Mouse (Mus musculus): ENCODE measurements around the gene Hsdl2.
A peak's percentile ranks its signal among the peaks of the same experiment; 100 is the strongest.

DNA sequence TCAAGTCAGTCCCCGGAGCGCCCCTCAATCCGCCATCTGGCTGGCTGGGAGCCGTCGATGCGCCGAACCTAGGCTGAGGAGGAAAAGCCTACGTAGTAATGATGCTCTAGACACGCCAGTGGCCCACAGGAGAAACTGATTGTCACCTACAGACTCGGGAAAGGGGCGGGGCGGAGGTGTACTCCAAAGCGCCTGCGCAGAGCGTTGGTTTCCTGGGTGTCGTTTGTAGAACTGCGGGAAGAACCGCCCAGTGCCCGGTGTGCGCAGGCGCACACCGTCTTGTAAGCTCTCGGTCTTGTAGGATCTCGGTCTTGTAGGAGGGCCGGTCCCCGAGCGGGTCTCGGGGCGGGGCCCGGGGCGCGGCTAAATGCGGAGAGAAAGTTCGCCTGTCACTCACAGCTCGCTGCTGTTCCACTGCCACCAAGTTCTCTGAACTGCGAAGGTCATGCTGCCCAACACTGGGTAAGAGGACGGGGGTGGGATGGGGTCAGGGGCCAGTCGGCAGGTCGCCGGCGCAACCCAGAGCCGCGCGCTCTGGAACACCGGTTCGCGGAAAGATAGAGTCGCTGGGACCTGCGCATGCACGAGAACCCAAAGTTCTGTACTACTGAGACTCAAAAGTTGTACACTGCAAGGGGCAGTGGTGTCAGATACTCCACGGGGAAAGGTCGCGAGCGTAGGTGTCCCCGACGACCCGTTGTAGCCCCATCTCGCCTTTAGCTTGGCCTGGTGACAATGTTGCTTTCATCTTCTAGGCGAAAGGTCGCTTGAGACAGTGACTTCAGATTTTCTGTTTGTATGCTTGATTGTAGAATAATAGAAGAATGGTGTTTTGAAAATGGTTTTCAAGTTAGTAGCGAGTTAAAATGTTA is at the start of gene Hsdl2:
- TF ChIP-seq CTCF (IDR thresholded peaks at IDR 0.05; ENCODE audit: low read depth, low read length) (no peak), POLR2A (IDR thresholded peaks at IDR 0.05; ENCODE audit: extremely low read depth, insufficient read depth, low read length) (0 out of 2 replicates have a peak, but pooled peaks have one; percentile 59)

All from liver, adult 2 months (tissue).